Mouse (Mus musculus): Measurements from ENCODE around the gene Cct7.

- TF ChIP-seq POLR2A (IDR thresholded peaks at IDR 0.05; ENCODE audit: control insufficient read depth, low read depth, low read length) (no peak), CTCF (IDR thresholded peaks at IDR 0.05; ENCODE audit: control insufficient read depth, insufficient read depth, insufficient replicate concordance, low read depth, low read length) (no peak)
These were observed 37.2 kb downstream of the Cct7 start for GRCm38 (mm10) chr6:85488510-85488909.
